In the genomic region with DNA sequence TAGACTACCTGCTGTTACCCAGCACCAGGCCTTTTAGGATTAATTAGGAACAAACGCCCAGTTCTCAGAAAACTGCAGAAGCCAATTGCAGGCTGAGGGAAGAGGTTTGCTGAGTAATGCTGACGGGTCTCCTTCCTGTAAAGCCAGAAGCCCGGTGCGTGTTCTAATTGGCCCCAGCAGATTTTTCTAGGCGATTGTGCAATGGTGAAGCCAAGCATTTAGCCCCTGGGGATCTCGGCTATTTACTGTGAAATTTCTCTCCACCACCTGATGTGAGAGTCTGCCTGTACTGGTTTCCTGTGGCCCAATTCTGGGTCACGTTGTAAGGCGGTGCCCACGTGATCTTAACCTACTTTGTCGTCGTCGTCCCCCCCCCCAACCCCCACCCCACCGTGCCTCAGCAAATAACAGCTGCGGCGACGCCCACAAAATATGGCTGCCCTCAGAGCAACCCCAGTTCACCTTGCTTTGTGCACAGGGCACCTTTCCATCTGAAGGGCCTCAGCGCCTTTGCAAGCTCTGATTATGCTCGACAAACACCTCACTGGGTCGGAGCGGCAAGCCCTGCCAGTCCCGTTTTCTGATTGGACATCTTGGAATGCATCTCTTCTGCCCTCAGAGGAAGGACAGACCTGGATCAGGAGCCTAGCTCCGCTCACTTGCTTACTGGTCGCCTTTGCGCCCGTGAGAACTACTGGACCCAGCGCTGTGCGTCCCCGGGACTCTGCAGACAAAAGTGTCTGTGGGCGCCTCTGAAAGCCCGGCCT, we compare ENCODE assay signal across 8 mouse cellular contexts. TPM values are rescaled to one million over a fixed set of nuclear protein-coding genes. Genes with fewer than 3 reads are reported as not detected.
DNase-seq lines count a peak whose midpoint lies in the region; ATAC-seq and TF ChIP-seq lines count a peak whose summit lies in the region.

No protein-coding gene starts in this region.

- H3K4me1 ChIP-seq in cortical plate, adult 2 months (ENCODE audit: control insufficient read depth, insufficient read depth, low read length), result no peaks in the 10 kb centered on the region
- H3K4me1 ChIP-seq in hindbrain, embryonic 16.5 days (ENCODE audit: control insufficient read depth, insufficient read depth, low read depth, low read length), result peaks cover 15% of the 10 kb centered on the region

- ATAC-seq in activated CD4-positive, CD25-positive, alpha-beta regulatory T cell, adult 4 months, result peak; percentile 76
- ATAC-seq in hindbrain, embryonic 16.5 days, result peak; percentile 75

- peak; percentile 89 for DNase-seq in gastrocnemius, adult 18-20 months (ENCODE audit: low spot score)
- DNase-seq in left cerebral cortex, adult 18-20 months (ENCODE audit: low spot score in 2 of 2), result peak; percentile 51 to 64
- DNase-seq in lung, postnatal 4 days, result peak; percentile 75 to 77
- DNase-seq in right cerebral cortex, adult 18-20 months, result peak; percentile 73
- peak; percentile 63 for DNase-seq in urinary bladder, adult 2 months (ENCODE audit: low spot score)

- no peaks in the 10 kb centered on the region for H3K36me3 ChIP-seq in hindbrain, embryonic 16.5 days (ENCODE audit: control insufficient read depth, insufficient read depth, low read length)

- H3K9ac ChIP-seq in hindbrain, embryonic 16.5 days (ENCODE audit: low read depth, low read length), result peak overlapping the region; percentile 68

- WGBS in hindbrain, embryonic 16.5 days, result under 1% methylated on average over 30 of the region's 30 CpGs

- no peaks in the 10 kb centered on the region for H3K27me3 ChIP-seq in hindbrain, embryonic 16.5 days (replicated peaks; ENCODE audit: control insufficient read depth, insufficient read depth, low read length)

- peak overlapping the region; percentile 87 for H3K4me2 ChIP-seq in hindbrain, embryonic 16.5 days (ENCODE audit: low read length)

- H3K9me3 ChIP-seq in hindbrain, embryonic 16.5 days (ENCODE audit: control insufficient read depth, low read length), result no peaks in the 10 kb centered on the region

- peak overlapping the region; percentile 86 for H3K27ac ChIP-seq in cortical plate, adult 2 months (ENCODE audit: insufficient read depth, low read length)
- H3K27ac ChIP-seq in hindbrain, embryonic 16.5 days (ENCODE audit: low read depth, low read length), result peak overlapping the region; percentile 88

- peak overlapping the region; percentile 25 for H3K4me3 ChIP-seq in cortical plate, adult 2 months (ENCODE audit: insufficient read depth, low read length)
- peak overlapping the region; percentile 44 for H3K4me3 ChIP-seq in hindbrain, embryonic 16.5 days (ENCODE audit: low read length)

- TF ChIP-seq CTCF in cortical plate, adult 2 months (IDR thresholded peaks at IDR 0.05; ENCODE audit: extremely low read depth, insufficient read depth, low read length), result no peak

- peak; percentile 28; the same call in 1 of the 2 replicates for TF ChIP-seq POLR2A in cortical plate, adult 2 months (IDR thresholded peaks at IDR 0.05; ENCODE audit: extremely low read depth, insufficient read depth, low read length)

RNA-seq across cellular contexts. Expression of gene Spen, which starts 20.9 kb away (rescaled TPM):
- polyA plus RNA-seq in activated CD4-positive, CD25-positive, alpha-beta regulatory T cell, adult 4 months (2017; shearing (Covaris generic)), result 10 to 100 TPM in 1 of 2 experiments, 1 to 10 TPM in 1; 9.3 to 15.9 TPM
- polyA plus RNA-seq in cortical plate, adult 2 months (2012; rRNA removed), result 12.4 and 13.0 TPM in 2 replicates
- total RNA-seq in gastrocnemius, adult 18-20 months (2021), result 10 to 100 TPM; 21.4 to 21.9 TPM
- 10.1 and 11.8 TPM in 2 replicates for polyA plus RNA-seq in hindbrain, embryonic 16.5 days (2015; fragmentation: Nextera tagmentation; extraction: Ambion mirVana)
- 10 to 100 TPM; 58.4 to 60.6 TPM for total RNA-seq in left cerebral cortex, adult 18-20 months (2021)
- 3.5 and 10.7 TPM in 2 replicates for polyA plus RNA-seq in urinary bladder, adult 2 months (2012; rRNA removed)

RNA-seq across cellular contexts. Expression of gene Fblim1, which starts 46.6 kb away (rescaled TPM):
- under 1 TPM in 1 of 2 experiments, not detected in 1; 0.29 TPM for polyA plus RNA-seq in activated CD4-positive, CD25-positive, alpha-beta regulatory T cell, adult 4 months (2017; shearing (Covaris generic))
- 1.0 and 1.3 TPM in 2 replicates for polyA plus RNA-seq in cortical plate, adult 2 months (2012; rRNA removed)
- 1 to 10 TPM in 1 of 2 experiments, under 1 TPM in 1; 0.90 to 1.1 TPM for total RNA-seq in gastrocnemius, adult 18-20 months (2021)
- 42.9 and 51.5 TPM in 2 replicates for polyA plus RNA-seq in hindbrain, embryonic 16.5 days (2015; fragmentation: Nextera tagmentation; extraction: Ambion mirVana)
- total RNA-seq in left cerebral cortex, adult 18-20 months (2021), result 1 to 10 TPM; 1.4 to 1.6 TPM
- 95.1 and 129 TPM in 2 replicates for polyA plus RNA-seq in urinary bladder, adult 2 months (2012; rRNA removed)

RNA-seq across cellular contexts. Expression of gene Tmem82, which starts 59.1 kb away (rescaled TPM):
- under 1 TPM in 1 of 2 experiments, not detected in 1; 0.19 TPM for polyA plus RNA-seq in activated CD4-positive, CD25-positive, alpha-beta regulatory T cell, adult 4 months (2017; shearing (Covaris generic))
- polyA plus RNA-seq in cortical plate, adult 2 months (2012; rRNA removed), result 0.40 and 0.68 TPM in 2 replicates
- under 1 TPM; 0.55 to 0.62 TPM for total RNA-seq in gastrocnemius, adult 18-20 months (2021)
- 0.34 and 0.45 TPM in 2 replicates for polyA plus RNA-seq in hindbrain, embryonic 16.5 days (2015; fragmentation: Nextera tagmentation; extraction: Ambion mirVana)
- under 1 TPM; 0.53 to 0.63 TPM for total RNA-seq in left cerebral cortex, adult 18-20 months (2021)
- polyA plus RNA-seq in urinary bladder, adult 2 months (2012; rRNA removed), result 0.87 and 0.94 TPM in 2 replicates

Comparison
In these comparisons a context has a peak if more than half of its experiments do, and no peak if none do; other contexts are left out.
1. Peak in every context shown above with its lines: DNase-seq, ATAC-seq, H3K4me3 ChIP-seq and H3K27ac ChIP-seq.
2. RNA of gene Fblim1, which starts 46.6 kb away (polyA plus RNA-seq): 95.1 to 129 TPM in urinary bladder, adult 2 months and 42.9 to 51.5 TPM in hindbrain, embryonic 16.5 days; 1.0 to 1.3 TPM in cortical plate, adult 2 months and 0.29 TPM in activated CD4-positive, CD25-positive, alpha-beta regulatory T cell, adult 4 months; every median in the first group is over 10 times any median in the second.